Mouse (Mus musculus): Measurements from ENCODE around the gene Tom1l2. TPM values are rescaled to one million over a fixed set of nuclear protein-coding genes. Genes with fewer than 3 reads are reported as not detected.

Gene Tom1l2
- total and polyA plus RNA-seq, 3 experiments = 4.8 to 10.4 (median 10.4) TPM

DNA sequence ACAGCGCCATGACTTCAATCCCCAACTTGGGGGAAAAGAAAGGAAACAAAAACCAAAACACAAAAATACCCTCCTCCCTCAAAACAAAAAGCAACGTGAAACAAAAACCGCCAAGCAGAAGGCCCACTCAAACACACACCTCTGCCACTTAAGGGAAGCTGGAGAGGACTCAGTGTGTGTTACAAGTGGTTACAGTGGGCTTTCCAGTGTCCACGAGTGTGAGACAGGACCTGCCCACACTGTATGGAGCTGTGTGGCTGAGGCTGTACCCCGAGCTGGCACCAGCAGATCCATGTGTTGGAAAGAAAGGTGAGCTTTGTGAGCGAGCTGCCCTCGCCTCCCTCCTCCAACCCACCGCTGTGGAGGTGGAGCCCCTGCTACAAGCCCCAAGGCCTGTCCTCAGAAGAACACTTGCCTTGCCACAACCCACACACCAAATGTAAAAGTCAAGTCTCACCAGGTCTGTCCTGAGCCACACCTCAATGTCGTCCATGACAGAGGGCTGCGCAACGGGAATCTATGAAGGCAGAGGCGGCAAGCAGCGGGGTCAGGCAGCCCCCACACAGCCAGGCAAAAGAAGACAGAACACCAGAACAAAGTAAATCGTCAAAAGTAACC, 120.2 kb downstream of the Tom1l2 start:
- TF ChIP-seq ZC3H11A (IDR thresholded peaks at IDR 0.05; ENCODE audit: low read depth, low read length) = no peak
- no peak for TF ChIP-seq HCFC1 (IDR thresholded peaks at IDR 0.05; ENCODE audit: low read depth, low read length)
- no peak for TF ChIP-seq MXI1 (IDR thresholded peaks at IDR 0.05; ENCODE audit: low read depth, low read length)
- no peak for TF ChIP-seq TCF12 (IDR thresholded peaks at IDR 0.05; ENCODE audit: low read depth, low read length)
- no peak for TF ChIP-seq ZMIZ1 (IDR thresholded peaks at IDR 0.05; ENCODE audit: low read depth, low read length)
- TF ChIP-seq CTCF (conservative IDR thresholded peaks at IDR 0.05 in 1 of 2, IDR thresholded peaks at IDR 0.05 in 1 of 2; ENCODE audit: low read depth in 2 of 2, low read length in 2 of 2) = no peak
- no peak for TF ChIP-seq E2F4 (IDR thresholded peaks at IDR 0.05; ENCODE audit: insufficient replicate concordance, low read depth, low read length)
- TF ChIP-seq ELF1 (IDR thresholded peaks at IDR 0.05; ENCODE audit: low read depth, low read length) = no peak
- no peak for TF ChIP-seq MAFK (IDR thresholded peaks at IDR 0.05; ENCODE audit: insufficient replicate concordance, low read length)
- TF ChIP-seq JUND (conservative IDR thresholded peaks at IDR 0.05; ENCODE audit: low read depth, low read length) = no peak
- no peak for TF ChIP-seq EP300 (IDR thresholded peaks at IDR 0.05; ENCODE audit: low read length)
- no peak for TF ChIP-seq NELFE (IDR thresholded peaks at IDR 0.05; ENCODE audit: low read depth, low read length)
- no peaks in the 10 kb centered on the region for H3K79me2 ChIP-seq (replicated peaks; ENCODE audit: control insufficient read depth, extremely low read depth, insufficient read depth, poor library complexity, severe bottlenecking)
- DNase-seq (ENCODE audit: extremely low read depth) = no peak
- H3K36me3 ChIP-seq (replicated peaks in 1 of 2; ENCODE audit: control insufficient read depth in 1 of 2, insufficient read depth in 1 of 2, low read length in 1 of 2) = peaks cover 5 to 25% of the 10 kb centered on the region in 2 experiments
- in situ Hi-C loops (cut with MboI; ENCODE audit: low pct_ligation_motif_present, low pct_unique_long_range_greater_than_20kb, low sequenced_read_pairs) = no loop called here
- H3K9ac ChIP-seq (ENCODE audit: insufficient read depth, low read depth) = no peak overlapping the region
- H3K9me3 ChIP-seq (replicated peaks; ENCODE audit: low read length) = no peaks in the 10 kb centered on the region
- peaks cover 3 to 31% of the 10 kb centered on the region in 2 experiments; a peak in 3 of 4 replicates for H3K4me1 ChIP-seq (ENCODE audit: control insufficient read depth in 1 of 2, insufficient read depth in 2 of 2)
- no peak overlapping the region for H3K4me2 ChIP-seq (ENCODE audit: insufficient read depth, low read depth, poor library complexity, severe bottlenecking)
- H3K27me3 ChIP-seq (replicated peaks) = no peaks in the 10 kb centered on the region
- no peak overlapping the region for H3K4me3 ChIP-seq (replicated peaks in 1 of 3; ENCODE audit: low read depth in 2 of 3, low read length in 2 of 3, poor library complexity in 1 of 3)
- dilution Hi-C loops (cut with MboI; ENCODE audit: extremely low pct_ligation_motif_present, extremely low pct_unique_long_range_greater_than_20kb, low sequenced_read_pairs) = no loop called here
- H3K27ac ChIP-seq (ENCODE audit: insufficient read depth, low read depth) = no peak overlapping the region

DNA sequence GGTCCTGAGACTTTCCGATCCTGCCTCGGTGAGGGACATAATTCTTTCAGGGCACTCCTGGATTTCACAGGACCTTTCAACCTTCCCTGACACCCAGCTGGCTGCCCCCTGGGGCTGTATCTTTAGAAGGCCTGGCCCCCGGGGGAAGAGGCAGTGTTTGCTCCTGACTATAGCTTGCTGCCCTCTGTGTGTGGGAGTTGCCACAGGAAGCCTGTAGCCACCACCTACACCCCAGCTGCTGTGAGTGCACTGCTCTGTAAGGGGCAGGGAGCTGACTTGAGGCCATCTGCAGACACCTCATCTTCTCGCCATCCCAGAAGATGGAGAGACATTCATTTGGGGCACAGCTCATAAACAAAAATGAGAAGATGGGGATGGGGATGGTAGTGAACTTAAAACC, 120.8 kb downstream of the Tom1l2 start:
- DNase-seq (ENCODE audit: extremely low read depth) = no peak
- H3K79me2 ChIP-seq (replicated peaks; ENCODE audit: control insufficient read depth, extremely low read depth, insufficient read depth, poor library complexity, severe bottlenecking) = no peaks in the 10 kb centered on the region

More for the DNA sequence above, 120.8 kb downstream of the Tom1l2 start:
- Histone ChIP-seq H3K4me1 (ENCODE audit: control insufficient read depth in 1 of 2, insufficient read depth in 2 of 2) (peaks cover 3 to 31% of the 10 kb centered on the region in 2 experiments; a peak in 3 of 4 replicates), H3K4me2 (ENCODE audit: insufficient read depth, low read depth, poor library complexity, severe bottlenecking) (no peak overlapping the region), H3K27ac (ENCODE audit: insufficient read depth, low read depth) (no peak overlapping the region), H3K4me3 (replicated peaks in 1 of 3; ENCODE audit: low read depth in 2 of 3, low read length in 2 of 3, poor library complexity in 1 of 3) (no peak overlapping the region), H3K9ac (ENCODE audit: insufficient read depth, low read depth) (no peak overlapping the region), H3K27me3 (replicated peaks) (no peaks in the 10 kb centered on the region), H3K9me3 (replicated peaks; ENCODE audit: low read length) (no peaks in the 10 kb centered on the region), H3K36me3 (replicated peaks in 1 of 2; ENCODE audit: control insufficient read depth in 1 of 2, insufficient read depth in 1 of 2, low read length in 1 of 2) (peaks cover 5 to 22% of the 10 kb centered on the region in 2 experiments)
- dilution Hi-C loops (cut with MboI; ENCODE audit: extremely low pct_ligation_motif_present, extremely low pct_unique_long_range_greater_than_20kb, low sequenced_read_pairs) (no loop called here), in situ Hi-C loops (cut with MboI; ENCODE audit: low pct_ligation_motif_present, low pct_unique_long_range_greater_than_20kb, low sequenced_read_pairs) (no loop called here)
- TF ChIP-seq UBTF (IDR thresholded peaks at IDR 0.05; ENCODE audit: low read depth, low read length) (no peak), ETS1 (conservative IDR thresholded peaks at IDR 0.05; ENCODE audit: low read depth, low read length) (no peak), SIN3A (IDR thresholded peaks at IDR 0.05; ENCODE audit: low read length) (no peak), CHD2 (IDR thresholded peaks at IDR 0.05; ENCODE audit: low read length) (no peak), TCF12 (IDR thresholded peaks at IDR 0.05; ENCODE audit: low read depth, low read length) (no peak), ZMIZ1 (IDR thresholded peaks at IDR 0.05; ENCODE audit: low read depth, low read length) (no peak), ZC3H11A (IDR thresholded peaks at IDR 0.05; ENCODE audit: low read depth, low read length) (no peak), ZNF384 (IDR thresholded peaks at IDR 0.05; ENCODE audit: low read depth, low read length) (no peak), MAX (IDR thresholded peaks at IDR 0.05; ENCODE audit: low read length) (no peak), RAD21 (IDR thresholded peaks at IDR 0.05; ENCODE audit: low read depth, low read length) (no peak), EP300 (IDR thresholded peaks at IDR 0.05; ENCODE audit: low read length) (no peak), NRF1 (IDR thresholded peaks at IDR 0.05; ENCODE audit: low read depth, low read length) (no peak)
